Comparison of ENCODE assay signal across 9 mouse cellular contexts in the genomic region with DNA sequence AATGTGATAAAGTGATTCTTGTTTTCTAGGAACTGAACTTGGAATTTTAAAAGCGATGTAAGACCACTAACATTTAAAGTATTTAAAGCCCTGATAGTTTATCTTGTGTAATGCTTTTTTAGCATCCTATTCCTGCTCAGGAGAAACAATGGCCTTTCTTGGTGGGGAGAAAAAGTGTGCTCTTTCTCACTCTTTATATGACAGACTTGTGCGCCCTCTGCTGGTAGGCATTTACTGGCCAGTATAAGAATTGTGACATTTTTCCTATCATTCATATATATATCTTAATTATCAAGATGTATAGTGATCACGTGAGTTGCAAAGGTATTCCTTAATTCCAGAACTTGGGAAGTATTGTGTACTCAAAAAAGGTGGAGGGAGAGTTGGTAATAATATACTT.
DNase-seq lines count a peak whose midpoint lies in the region; ATAC-seq and TF ChIP-seq lines count a peak whose summit lies in the region.
"Had no signal": no experiment of that assay in that cellular context is flagged by ENCODE, and none has a peak within 500 bp of the region (broad histone marks: within the 10 kb centered on the region; RNA-seq: fewer than 3 reads in every experiment).

No protein-coding gene starts in this region.

- H3K27ac ChIP-seq in kidney, adult 2 months (ENCODE audit: insufficient read depth, low read depth, low read length) = no peak overlapping the region
- H3K27ac ChIP-seq in kidney, embryonic 15.5 days = no peak overlapping the region
- no peak overlapping the region for H3K27ac ChIP-seq in midbrain, embryonic 10.5 days (replicated peaks)
- H3K27ac ChIP-seq: embryonic facial prominence, embryonic 15.5 days had no signal

- DNase-seq in kidney, adult 2 months = peak; percentile 54
- DNase-seq in Muller cell, postnatal 12 days (ENCODE audit: inconsistent ontology term) = peak; percentile 27
- DNase-seq in cerebellum, adult 9-10 months = peak; percentile 86
- DNase-seq in gastrocnemius, postnatal 10 days = peak; percentile 71
- peak; percentile 20 to 73 for DNase-seq in layer of hippocampus, postnatal 14 days (ENCODE audit: low spot score in 2 of 2)
- DNase-seq in midbrain, embryonic 10.5 days (ENCODE audit: low spot score) = peak; percentile 33
- DNase-seq in telencephalon, adult 2 months (ENCODE audit: low read depth, low spot score) = peak; percentile 41

- H3K4me1 ChIP-seq in kidney, adult 2 months (ENCODE audit: control insufficient read depth, insufficient read depth, low read length) = no peaks in the 10 kb centered on the region
- no peaks in the 10 kb centered on the region for H3K4me1 ChIP-seq in kidney, embryonic 15.5 days
- no peaks in the 10 kb centered on the region for H3K4me1 ChIP-seq in midbrain, embryonic 10.5 days
- H3K4me1 ChIP-seq: embryonic facial prominence, embryonic 15.5 days had no signal

- no peaks in the 10 kb centered on the region for H3K9me3 ChIP-seq in kidney, embryonic 15.5 days (replicated peaks)
- no peaks in the 10 kb centered on the region for H3K9me3 ChIP-seq in midbrain, embryonic 10.5 days (replicated peaks)
- H3K9me3 ChIP-seq: embryonic facial prominence, embryonic 15.5 days had no signal

- no peak overlapping the region for H3K9ac ChIP-seq in kidney, embryonic 15.5 days
- H3K9ac ChIP-seq: embryonic facial prominence, embryonic 15.5 days had no signal

- no peak overlapping the region for H3K4me3 ChIP-seq in kidney, adult 2 months (ENCODE audit: insufficient read depth, low read depth, low read length)
- no peak overlapping the region for H3K4me3 ChIP-seq in kidney, embryonic 15.5 days (replicated peaks)
- no peak overlapping the region for H3K4me3 ChIP-seq in midbrain, embryonic 10.5 days
- H3K4me3 ChIP-seq: embryonic facial prominence, embryonic 15.5 days had no signal

- TF ChIP-seq POLR2A in kidney, adult 2 months (IDR thresholded peaks at IDR 0.05; ENCODE audit: low read depth, low read length) = no peak

- peaks cover 8% of the 10 kb centered on the region for H3K36me3 ChIP-seq in kidney, adult 2 months (ENCODE audit: control insufficient read depth, insufficient read depth, low read length)
- peaks cover 64% of the 10 kb centered on the region for H3K36me3 ChIP-seq in kidney, embryonic 15.5 days
- H3K36me3 ChIP-seq in midbrain, embryonic 10.5 days = peaks cover 80% of the 10 kb centered on the region

- TF ChIP-seq CTCF in kidney, adult 2 months (conservative IDR thresholded peaks at IDR 0.05; ENCODE audit: insufficient read depth, insufficient read length, low read depth, low read length) = no peak

- H3K4me2 ChIP-seq in kidney, embryonic 15.5 days = no peak overlapping the region
- H3K4me2 ChIP-seq: embryonic facial prominence, embryonic 15.5 days had no signal

- WGBS in kidney, adult 2 months = 57% methylated on average over 3 of the region's 3 CpGs
- WGBS in kidney, embryonic 15.5 days = 61% methylated on average over 3 of the region's 3 CpGs
- 63% methylated on average over 3 of the region's 3 CpGs for WGBS in midbrain, embryonic 10.5 days

- H3K27me3 ChIP-seq in kidney, adult 2 months (replicated peaks; ENCODE audit: control insufficient read depth, insufficient read depth, low read length) = no peaks in the 10 kb centered on the region
- no peaks in the 10 kb centered on the region for H3K27me3 ChIP-seq in kidney, embryonic 15.5 days
- H3K27me3 ChIP-seq in midbrain, embryonic 10.5 days (ENCODE audit: low read depth, poor library complexity, severe bottlenecking) = no peaks in the 10 kb centered on the region
- H3K27me3 ChIP-seq: embryonic facial prominence, embryonic 15.5 days had no signal

- ATAC-seq in kidney, embryonic 15.5 days (replicated peaks; ENCODE audit: low FRiP score) = no peak

Comparison
In these comparisons a context has a peak if more than half of its experiments do, and no peak if none do; other contexts are left out.
1. DNase-seq: peak in every context shown above with its lines; median percentile 86 in cerebellum, adult 9-10 months; 71 in gastrocnemius, postnatal 10 days; 54 in kidney, adult 2 months; 46 in layer of hippocampus, postnatal 14 days; 41 in telencephalon, adult 2 months; 33 in midbrain, embryonic 10.5 days; 27 in Muller cell, postnatal 12 days.